Mouse (Mus musculus) erythroblast, embryonic 14.5 days (primary cell): Measurements from ENCODE around the gene Gpx7. TPM values are rescaled to one million over a fixed set of nuclear protein-coding genes. Genes with fewer than 3 reads are reported as not detected.

Source experiments
- H3K27me3 ChIP-seq: 2 replicates; pipeline ENCODE4 v1.6.1; 2012; ENCODE audit warnings: inconsistent platforms; ENCODE audit not compliant: control insufficient read depth
- H3K36me3 ChIP-seq: 2 replicates; pipeline ENCODE4 v1.6.1; 2012; ENCODE audit warnings: mild to moderate bottlenecking, inconsistent platforms; ENCODE audit not compliant: control insufficient read depth
- H3K4me1 ChIP-seq: 2 replicates; pipeline ENCODE4 v1.6.1; 2012; ENCODE audit warnings: inconsistent platforms; ENCODE audit not compliant: control insufficient read depth
- H3K4me3 ChIP-seq: replicated peaks from 2 replicates; pipeline ENCODE3; 2012; ENCODE audit warnings: moderate library complexity, mild to moderate bottlenecking, inconsistent platforms
- H3K9me3 ChIP-seq: 2 replicates; pipeline ENCODE4 v1.6.1; 2012; ENCODE audit warnings: low read length, inconsistent platforms, mixed read lengths; ENCODE audit not compliant: control insufficient read depth
- GATA1 ChIP-seq: IDR thresholded peaks from 2 replicates; pipeline ENCODE4 v1.6.1; 2012; ENCODE audit warnings: low read length, inconsistent platforms, mixed read lengths
- TAL1 ChIP-seq: IDR thresholded peaks from 3 replicates; pipeline ENCODE4 v1.6.1; 2012; ENCODE audit warnings: low read length, inconsistent platforms, mixed read lengths
- polyA plus RNA-seq: library from polyadenylated mRNA; stranded (reverse); fragments of >175 nt; gene quantifications from 2 replicates; pipeline ENCODE4 v1.2.3, GENCODE M21; 2012

Gpx7 gene
- polyA plus RNA-seq, 1 experiment: not detected

DNA sequence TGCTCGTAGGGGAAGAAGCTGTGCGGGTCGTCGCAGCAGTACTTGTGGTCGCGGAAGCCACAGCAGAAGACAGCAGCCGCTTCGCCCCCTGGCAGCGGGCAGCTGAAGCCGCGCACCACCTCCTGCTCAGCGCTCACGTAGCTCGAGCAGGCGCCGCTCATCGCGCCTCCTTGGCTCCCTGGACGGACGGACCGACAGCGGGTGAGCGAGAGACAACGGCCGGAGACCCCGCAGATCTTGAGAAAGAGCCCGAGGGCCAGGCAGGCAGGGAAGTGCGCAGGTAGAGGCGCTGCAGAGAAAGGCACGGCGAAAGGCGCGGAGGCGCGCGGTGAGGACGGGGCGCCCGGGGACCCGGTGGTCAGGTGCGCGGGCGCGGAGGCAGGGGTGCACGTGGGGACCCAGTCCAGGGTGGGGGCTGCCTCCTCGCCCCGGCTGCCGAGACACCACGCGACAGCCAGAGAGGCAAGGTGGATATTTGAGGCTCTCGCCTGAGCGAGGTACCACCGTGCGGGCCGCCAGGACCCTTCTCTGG is 23.5 kb downstream of the Gpx7 start, which contains the start of gene Shisal2a:
Shisal2a (minus strand) TSS at position 167 of the 532 bp plus-strand sequence.
- Histone ChIP-seq H3K36me3 (no peaks in the 10 kb centered on the region), H3K9me3 (no peaks in the 10 kb centered on the region), H3K27me3 (peaks cover 84% of the 10 kb centered on the region), H3K4me1 (peaks cover 3% of the 10 kb centered on the region), H3K4me3 (peak within 1 kb of the TSS; percentile 12)
- TF ChIP-seq GATA1: no peak

DNA sequence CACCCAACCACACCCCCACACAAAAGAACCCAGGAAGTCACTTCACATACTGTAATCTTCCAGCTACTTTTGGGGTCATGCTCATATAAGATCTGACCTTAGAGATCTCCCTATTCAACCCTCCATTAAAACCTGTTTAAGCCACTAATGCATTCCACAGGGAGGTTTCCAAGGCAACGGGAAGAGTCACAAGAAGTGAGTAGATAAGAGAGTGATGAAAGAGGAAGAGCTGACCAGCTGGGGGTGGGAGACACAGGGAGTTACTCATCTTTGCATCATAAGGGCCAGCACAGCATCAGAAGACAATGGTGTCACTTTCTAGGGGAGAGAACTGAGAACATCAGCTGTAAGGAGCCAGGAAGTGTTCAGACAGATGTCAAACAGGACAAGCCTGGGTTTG is 26.6 kb downstream of the Gpx7 start:
- Histone ChIP-seq H3K4me1 (no peaks in the 10 kb centered on the region), H3K4me3 (no peak overlapping the region), H3K36me3 (no peaks in the 10 kb centered on the region), H3K9me3 (no peaks in the 10 kb centered on the region), H3K27me3 (peaks cover 55% of the 10 kb centered on the region)
- TF ChIP-seq GATA1 (no peak), TAL1 (no peak)

DNA sequence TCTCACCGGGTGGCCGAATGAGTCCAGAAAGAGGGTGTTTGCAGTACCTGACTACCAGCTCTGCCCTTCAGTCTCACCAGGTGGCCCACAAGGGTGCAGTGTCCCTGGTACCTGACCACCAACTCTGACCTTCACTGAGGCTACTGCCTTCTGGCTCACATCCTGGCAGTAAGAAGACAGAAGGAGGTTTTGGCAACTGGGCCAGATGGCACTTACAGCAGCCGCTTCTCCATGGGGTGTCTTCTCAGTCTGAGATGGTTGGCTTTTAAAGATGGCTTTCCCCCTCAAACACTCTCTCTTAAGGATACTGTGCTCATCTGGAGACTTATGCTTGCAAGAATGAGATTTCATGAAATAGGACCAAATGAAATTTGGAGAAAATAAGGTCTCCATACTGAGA is 27.3 kb downstream of the Gpx7 start:
- Histone ChIP-seq H3K36me3 (no peaks in the 10 kb centered on the region), H3K9me3 (no peaks in the 10 kb centered on the region), H3K4me1 (no peaks in the 10 kb centered on the region), H3K27me3 (peaks cover 49% of the 10 kb centered on the region), H3K4me3 (no peak overlapping the region)
- TF ChIP-seq GATA1 (no peak), TAL1 (no peak)

DNA sequence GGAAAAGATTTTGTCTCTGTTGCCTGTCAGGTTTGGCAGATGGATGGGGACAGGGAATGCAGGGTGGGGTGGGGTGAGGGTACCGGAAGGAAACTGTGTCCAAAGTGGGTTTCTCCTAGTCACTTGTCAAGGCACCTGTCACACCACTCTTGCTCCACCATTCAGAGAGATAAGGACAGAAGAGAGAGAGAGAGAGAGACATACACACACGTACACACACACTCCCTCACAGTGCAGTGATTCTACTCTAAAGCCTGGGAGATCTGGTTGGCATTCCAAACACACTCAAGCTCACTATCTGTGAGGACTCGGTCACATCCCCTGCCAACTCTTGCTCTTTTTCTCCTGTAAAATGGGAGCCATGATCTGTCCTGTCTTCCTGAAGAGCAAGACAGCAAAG is 34.6 kb downstream of the Gpx7 start:
- TF ChIP-seq TAL1 (no peak), GATA1 (no peak)
- Histone ChIP-seq H3K4me3 (no peak overlapping the region), H3K36me3 (no peaks in the 10 kb centered on the region), H3K9me3 (no peaks in the 10 kb centered on the region), H3K27me3 (no peaks in the 10 kb centered on the region; the same call in 1 of the 2 replicates), H3K4me1 (no peaks in the 10 kb centered on the region)

DNA sequence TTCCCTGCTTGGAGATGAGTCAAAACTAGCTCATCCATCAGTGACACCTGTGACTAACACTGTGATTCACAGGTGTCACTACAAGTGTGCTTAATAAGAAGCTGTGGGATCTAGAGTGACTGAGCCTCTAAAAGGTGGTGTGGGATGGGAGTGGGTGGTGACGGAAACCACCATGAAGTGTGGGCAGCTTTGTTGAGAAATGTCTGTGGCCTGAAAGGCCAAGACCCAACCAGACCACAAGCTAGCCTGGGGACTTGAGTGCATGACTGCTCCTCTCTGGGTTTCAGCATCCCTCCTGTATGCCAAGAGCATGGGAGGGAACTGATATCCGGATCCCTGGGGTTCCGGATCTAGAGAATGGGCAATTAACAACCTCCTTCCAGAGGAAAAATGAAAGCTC is 35.3 kb downstream of the Gpx7 start:
- H3K4me1 ChIP-seq: no peaks in the 10 kb centered on the region
- no peaks in the 10 kb centered on the region for H3K36me3 ChIP-seq
- no peak for TF ChIP-seq GATA1
- no peak for TF ChIP-seq TAL1
- no peaks in the 10 kb centered on the region for H3K9me3 ChIP-seq
- no peak overlapping the region for H3K4me3 ChIP-seq
- no peaks in the 10 kb centered on the region; the same call in 1 of the 2 replicates for H3K27me3 ChIP-seq

DNA sequence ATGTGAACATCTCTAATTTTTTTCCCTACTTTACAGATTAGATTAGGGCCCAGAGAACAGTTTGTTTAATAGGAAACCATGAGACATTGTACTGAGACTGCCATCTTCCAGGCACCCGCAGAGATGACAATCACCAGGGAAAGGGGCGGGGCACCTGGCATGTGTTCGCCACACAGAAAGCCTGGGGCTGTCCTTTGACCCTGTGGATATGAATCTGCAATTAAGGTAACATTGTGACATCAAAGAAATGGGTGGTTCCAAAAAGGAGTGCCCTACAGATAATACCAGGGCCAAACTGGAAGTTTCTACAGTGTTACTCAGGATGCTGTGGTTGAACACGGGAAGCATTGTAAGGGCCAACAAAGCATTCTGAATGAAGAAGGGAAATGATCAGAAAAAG is 36.4 kb downstream of the Gpx7 start:
- TF ChIP-seq GATA1 (no peak), TAL1 (no peak)
- Histone ChIP-seq H3K36me3 (no peaks in the 10 kb centered on the region), H3K9me3 (no peaks in the 10 kb centered on the region), H3K4me3 (no peak overlapping the region), H3K27me3 (no peaks in the 10 kb centered on the region; the same call in 1 of the 2 replicates), H3K4me1 (no peaks in the 10 kb centered on the region)

DNA sequence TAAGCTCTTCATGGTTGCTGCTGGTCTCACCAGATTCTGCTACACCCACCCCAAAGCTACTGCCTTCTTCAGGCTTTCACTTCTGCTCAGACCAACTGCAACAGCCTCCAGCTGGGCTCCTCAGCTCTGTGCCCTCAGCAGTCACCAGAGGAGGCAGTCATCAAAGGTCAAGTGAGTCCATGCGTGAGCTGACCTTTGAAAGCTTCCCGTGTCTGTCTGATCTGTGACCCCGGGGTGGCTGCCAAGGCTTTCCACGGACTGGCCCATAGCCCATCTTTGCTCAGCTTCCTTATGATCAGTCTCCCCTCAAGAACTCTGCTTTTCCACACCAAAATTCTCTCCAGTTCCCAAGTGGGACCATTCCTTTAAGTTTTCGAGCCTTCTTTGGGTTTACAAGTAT is 37.5 kb downstream of the Gpx7 start:
- no peak for TF ChIP-seq TAL1
- H3K36me3 ChIP-seq: no peaks in the 10 kb centered on the region
- H3K4me3 ChIP-seq: no peak overlapping the region
- no peaks in the 10 kb centered on the region for H3K9me3 ChIP-seq
- H3K27me3 ChIP-seq: no peaks in the 10 kb centered on the region; the same call in 1 of the 2 replicates
- no peaks in the 10 kb centered on the region for H3K4me1 ChIP-seq

DNA sequence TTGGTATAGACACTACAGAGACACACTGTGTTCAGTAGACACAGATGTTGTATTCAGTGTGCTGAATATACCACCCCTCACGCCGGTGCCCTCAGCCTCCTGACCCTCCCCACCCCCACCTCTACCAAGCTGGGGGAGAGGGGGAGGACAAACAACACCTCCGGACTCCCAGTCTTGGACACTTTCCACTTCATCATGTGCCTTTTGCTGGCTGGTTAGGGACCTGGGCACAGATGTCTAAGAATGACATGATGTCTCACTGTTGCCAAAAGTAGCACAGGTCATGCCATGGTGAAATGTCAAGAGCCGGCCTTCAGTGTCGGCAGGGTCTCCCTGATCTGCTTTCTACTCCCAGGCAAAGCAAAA is 42.7 kb downstream of the Gpx7 start:
- Histone ChIP-seq H3K9me3 (no peaks in the 10 kb centered on the region), H3K4me3 (no peak overlapping the region), H3K27me3 (peaks cover 27% of the 10 kb centered on the region), H3K36me3 (no peaks in the 10 kb centered on the region), H3K4me1 (peaks cover 3% of the 10 kb centered on the region; the same call in 1 of the 2 replicates)
- no peak for TF ChIP-seq TAL1

DNA sequence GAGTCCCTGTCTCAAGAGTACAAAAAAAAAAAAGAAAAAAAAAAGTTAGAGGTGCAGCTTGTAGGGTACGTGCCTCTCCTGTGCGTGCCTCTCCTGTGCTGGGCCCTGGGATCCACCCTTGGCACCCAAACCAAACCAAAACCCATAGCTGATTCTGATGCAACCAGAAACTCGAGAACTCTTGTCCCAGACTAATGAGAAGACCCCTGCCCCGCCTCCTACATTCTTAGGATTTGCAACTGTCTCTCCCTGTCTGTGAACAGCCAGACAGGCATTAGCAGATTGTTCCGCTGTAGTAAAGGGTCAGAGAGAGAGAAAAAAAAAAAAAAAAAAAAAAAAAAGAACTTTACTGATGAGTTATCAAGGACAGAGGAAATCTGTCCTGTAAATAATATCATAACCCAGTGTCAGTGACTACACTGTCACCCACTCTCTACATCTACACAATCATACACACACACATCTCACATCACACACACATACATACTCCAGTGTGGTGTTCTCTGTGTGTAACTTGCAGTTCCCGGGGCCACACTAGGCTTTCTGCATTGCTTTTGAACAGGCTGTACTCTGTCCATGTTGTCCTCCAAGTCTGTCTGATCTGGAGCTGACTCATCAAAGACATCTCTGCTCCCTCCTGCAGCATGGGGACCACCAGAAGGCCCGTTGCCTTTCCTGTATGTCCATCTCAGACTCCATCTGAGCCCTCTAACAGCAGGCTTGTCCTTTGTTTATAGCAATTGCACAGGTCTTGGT is 43.2 kb downstream of the Gpx7 start:
- H3K27me3 ChIP-seq: peaks cover 27% of the 10 kb centered on the region
- peaks cover 3% of the 10 kb centered on the region; the same call in 1 of the 2 replicates for H3K4me1 ChIP-seq
- H3K4me3 ChIP-seq: no peak overlapping the region
- TF ChIP-seq GATA1: no peak
- no peak for TF ChIP-seq TAL1
- H3K9me3 ChIP-seq: no peaks in the 10 kb centered on the region
- no peaks in the 10 kb centered on the region for H3K36me3 ChIP-seq
